Mouse (Mus musculus): Measurements from ENCODE around the gene Gm20661. TPM values are rescaled to one million over a fixed set of nuclear protein-coding genes. Genes with fewer than 3 reads are reported as not detected.

The Gm20661 gene
- polyA plus RNA-seq, 1 experiment = not detected

DNA sequence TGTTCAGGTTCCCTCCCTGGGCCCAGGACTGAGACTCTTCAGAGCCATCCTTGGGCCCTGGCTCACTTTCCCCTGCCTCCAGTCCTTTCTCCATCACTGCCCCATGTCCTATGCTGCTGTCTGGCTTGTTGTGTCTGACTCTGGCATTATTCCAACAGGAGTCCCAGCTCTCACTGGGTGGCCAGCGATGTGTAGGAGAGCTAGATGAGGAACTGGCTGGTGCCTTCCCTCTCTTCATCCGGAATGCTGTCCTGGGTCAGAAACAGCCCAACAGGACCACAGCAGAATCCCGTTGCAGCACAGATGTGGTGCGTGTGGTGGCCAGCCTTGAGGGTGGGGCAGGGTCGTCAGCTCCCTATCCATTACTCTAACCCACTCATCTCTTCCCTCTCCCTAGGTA, 12.5 kb upstream of the Gm20661 start:
- no peaks in the 10 kb centered on the region for H3K79me3 ChIP-seq (ENCODE audit: low read depth)
- TF ChIP-seq FOSL1 (IDR thresholded peaks at IDR 0.05; ENCODE audit: insufficient read depth, low read length, poor library complexity, severe bottlenecking) (no peak), USF1 (IDR thresholded peaks at IDR 0.05; ENCODE audit: low read depth) (no peak), MAX (IDR thresholded peaks at IDR 0.05) (no peak), CTCF (IDR thresholded peaks at IDR 0.05; ENCODE audit: control insufficient read depth, insufficient read depth, insufficient read length) (no peak), CEBPB (IDR thresholded peaks at IDR 0.05; ENCODE audit: low read depth) (no peak), MYOD1 (IDR thresholded peaks at IDR 0.05; ENCODE audit: control insufficient read depth, insufficient read length, low read depth) (no peak), MYOG (IDR thresholded peaks at IDR 0.05; ENCODE audit: control insufficient read depth, extremely low read depth, insufficient read length) (no peak)
- H3ac ChIP-seq (ENCODE audit: control insufficient read depth, insufficient read length, low read depth) = no peak overlapping the region
- H3K27me3 ChIP-seq (ENCODE audit: control insufficient read depth, insufficient read depth, insufficient read length) = no peaks in the 10 kb centered on the region
- H3K36me3 ChIP-seq (ENCODE audit: control insufficient read depth, insufficient read depth) = peaks cover 10% of the 10 kb centered on the region
- no peak overlapping the region for H3K4me3 ChIP-seq (ENCODE audit: insufficient read depth, poor library complexity, severe bottlenecking)
- H3K79me2 ChIP-seq (ENCODE audit: control insufficient read depth, insufficient read depth) = no peaks in the 10 kb centered on the region

DNA sequence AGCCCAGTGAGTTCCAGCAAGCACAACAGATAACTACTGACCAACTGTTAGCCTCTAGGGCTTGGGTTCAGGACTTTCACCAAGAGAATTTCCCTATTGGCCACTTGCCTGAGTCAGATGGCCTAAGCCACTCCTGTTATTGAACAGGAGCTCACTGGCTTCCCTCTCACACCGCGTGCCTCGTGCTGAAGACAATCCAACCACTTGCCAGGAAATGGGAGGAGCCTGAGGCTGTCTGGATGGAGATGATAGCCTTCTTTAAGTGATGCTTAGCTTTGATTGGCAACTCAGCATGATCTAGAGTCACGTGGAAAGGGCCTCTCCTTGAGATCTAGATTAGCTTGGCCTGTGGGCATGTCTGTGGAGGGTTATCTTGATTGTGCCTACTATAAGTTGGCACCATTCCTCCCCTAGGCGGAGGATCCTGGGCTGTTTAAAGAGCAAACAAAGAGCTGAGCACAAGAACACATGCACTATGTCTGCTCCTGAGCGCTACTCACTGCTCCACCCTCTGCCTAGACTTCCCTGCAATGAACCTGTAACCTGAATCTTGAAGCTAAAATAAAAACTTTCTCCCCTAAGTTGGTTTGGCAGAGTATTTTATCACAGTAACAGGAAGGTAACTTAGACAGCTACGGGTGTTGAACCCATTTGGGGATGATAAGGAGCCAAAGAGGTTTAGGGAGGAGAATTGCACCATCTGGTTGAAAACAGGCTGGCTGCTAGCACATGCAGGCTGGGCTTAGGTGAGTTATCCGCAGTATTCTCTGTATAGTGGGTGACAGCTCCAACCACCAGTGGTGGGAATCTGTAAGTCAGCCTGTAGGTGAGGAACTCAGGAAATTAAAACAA, 10.9 kb upstream of the Gm20661 start:
- Histone ChIP-seq H3K27me3 (ENCODE audit: control insufficient read depth, insufficient read depth, insufficient read length) (no peaks in the 10 kb centered on the region), H3K4me3 (ENCODE audit: insufficient read depth, poor library complexity, severe bottlenecking) (no peak overlapping the region), H3K79me2 (ENCODE audit: control insufficient read depth, insufficient read depth) (no peaks in the 10 kb centered on the region), H3K79me3 (ENCODE audit: low read depth) (no peaks in the 10 kb centered on the region), H3K36me3 (ENCODE audit: control insufficient read depth, insufficient read depth) (peaks cover 10% of the 10 kb centered on the region), H3ac (ENCODE audit: control insufficient read depth, insufficient read length, low read depth) (no peak overlapping the region)
- no peak for TF ChIP-seq MAX (IDR thresholded peaks at IDR 0.05)
- no peak for TF ChIP-seq FOSL1 (IDR thresholded peaks at IDR 0.05; ENCODE audit: insufficient read depth, low read length, poor library complexity, severe bottlenecking)
- no peak for TF ChIP-seq USF1 (IDR thresholded peaks at IDR 0.05; ENCODE audit: low read depth)
- TF ChIP-seq MYOG (IDR thresholded peaks at IDR 0.05; ENCODE audit: control insufficient read depth, extremely low read depth, insufficient read length) = no peak
- TF ChIP-seq CEBPB (IDR thresholded peaks at IDR 0.05; ENCODE audit: low read depth) = no peak

DNA sequence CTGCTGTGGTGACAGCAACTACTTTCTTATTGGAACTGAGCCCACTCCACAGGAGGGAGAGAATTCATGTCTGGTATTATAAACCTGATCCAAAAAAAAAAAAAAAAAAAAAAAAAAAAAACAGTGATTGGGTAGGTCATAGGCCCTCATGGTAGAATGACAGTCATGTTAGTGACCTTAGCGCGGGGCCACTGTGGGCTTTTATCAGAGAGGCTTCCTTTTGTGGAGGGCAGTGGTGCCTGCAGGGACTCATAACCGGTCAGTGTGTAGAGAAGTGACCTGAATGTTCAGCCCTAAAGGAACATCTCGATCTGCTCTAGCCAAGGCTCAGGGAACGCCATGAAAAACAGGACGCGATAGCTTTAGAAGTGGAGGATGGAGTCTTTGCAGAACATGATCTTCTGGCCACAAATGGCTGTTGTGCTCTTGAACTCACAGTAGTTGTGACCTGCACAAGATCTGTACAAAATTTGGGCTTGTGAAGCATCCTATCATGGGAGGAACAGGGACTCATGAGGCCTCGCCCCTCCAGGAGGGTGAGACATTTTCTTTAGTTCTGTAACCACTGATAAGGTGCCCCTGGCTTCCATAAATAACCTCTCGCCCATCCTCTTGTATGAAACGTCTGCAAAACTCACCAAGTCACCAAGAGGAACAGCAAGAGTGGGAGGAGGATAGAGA, 8.2 kb upstream of the Gm20661 start:
- no peaks in the 10 kb centered on the region for H3K79me3 ChIP-seq (ENCODE audit: low read depth)
- no peak for TF ChIP-seq CEBPB (IDR thresholded peaks at IDR 0.05; ENCODE audit: low read depth)
- no peak for TF ChIP-seq MYOD1 (IDR thresholded peaks at IDR 0.05; ENCODE audit: control insufficient read depth, insufficient read length, low read depth)
- no peak for TF ChIP-seq CTCF (IDR thresholded peaks at IDR 0.05; ENCODE audit: control insufficient read depth, insufficient read depth, insufficient read length)
- no peak for TF ChIP-seq MAX (IDR thresholded peaks at IDR 0.05)
- no peak for TF ChIP-seq FOSL1 (IDR thresholded peaks at IDR 0.05; ENCODE audit: insufficient read depth, low read length, poor library complexity, severe bottlenecking)
- TF ChIP-seq USF1 (IDR thresholded peaks at IDR 0.05; ENCODE audit: low read depth) = no peak
- TF ChIP-seq MYOG (IDR thresholded peaks at IDR 0.05; ENCODE audit: control insufficient read depth, extremely low read depth, insufficient read length) = no peak

DNA sequence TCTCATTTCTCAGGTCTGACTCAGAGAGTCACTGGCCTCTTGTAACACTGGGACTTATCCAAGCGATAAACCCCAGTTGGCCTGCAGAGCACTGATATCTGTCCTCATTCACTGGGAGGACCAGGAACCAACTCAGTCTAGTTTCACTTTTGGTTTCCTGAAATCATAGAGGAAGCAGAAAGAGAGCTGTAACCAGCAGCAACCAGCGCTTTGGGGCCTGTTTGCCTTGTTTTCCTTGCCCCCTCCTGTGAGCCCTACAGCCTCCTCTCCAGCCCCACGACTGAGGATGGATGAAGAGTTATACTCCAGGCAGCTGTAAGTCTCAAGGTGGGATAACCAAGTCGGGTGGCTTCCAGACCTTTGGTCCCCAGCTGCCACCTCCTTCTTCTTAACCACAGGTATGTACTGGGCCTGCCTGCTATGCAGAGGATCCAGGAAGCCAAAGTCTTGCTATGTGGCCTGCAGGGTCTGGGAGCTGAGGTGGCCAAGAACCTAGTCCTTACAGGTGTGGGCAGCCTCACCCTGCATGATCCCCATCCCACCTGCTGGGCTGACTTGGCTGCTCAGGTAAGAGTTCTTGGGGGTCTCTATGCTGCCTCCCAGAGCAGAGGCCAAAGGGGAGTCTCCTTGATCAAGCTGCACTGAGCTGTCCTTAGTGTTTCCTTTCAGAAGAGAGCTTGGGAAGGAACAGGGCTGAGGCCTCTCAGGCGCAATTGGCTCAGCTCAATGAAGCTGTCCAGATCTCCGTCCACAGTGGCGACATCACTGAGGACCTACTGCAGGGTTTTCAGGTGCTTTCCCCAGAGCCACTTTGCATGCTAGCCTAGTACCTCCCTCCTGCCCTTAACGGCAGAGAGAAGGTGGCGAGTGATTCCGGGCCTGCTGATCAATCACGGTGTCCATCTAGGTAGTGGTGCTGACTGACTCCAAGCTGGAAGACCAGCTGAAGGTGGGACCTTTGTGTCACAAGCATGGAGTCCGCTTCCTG, 7.2 kb upstream of the Gm20661 start, which contains the start of gene Uba7:
Gene Uba7, plus strand, starts transcription at position 107 of the 988 bp plus-strand sequence.
- H3K36me3 ChIP-seq (ENCODE audit: control insufficient read depth, insufficient read depth) = peaks cover 6% of the 10 kb centered on the region
- H3ac ChIP-seq (ENCODE audit: control insufficient read depth, insufficient read length, low read depth) = no peak within 1 kb of the TSS
- no peaks in the 10 kb centered on the region for H3K27me3 ChIP-seq (ENCODE audit: control insufficient read depth, insufficient read depth, insufficient read length)
- no peak within 1 kb of the TSS for H3K4me3 ChIP-seq (ENCODE audit: insufficient read depth, poor library complexity, severe bottlenecking)
- TF ChIP-seq USF1 (IDR thresholded peaks at IDR 0.05; ENCODE audit: low read depth) (no peak), FOSL1 (IDR thresholded peaks at IDR 0.05; ENCODE audit: insufficient read depth, low read length, poor library complexity, severe bottlenecking) (no peak), CTCF (IDR thresholded peaks at IDR 0.05; ENCODE audit: control insufficient read depth, insufficient read depth, insufficient read length) (no peak), MYOG (IDR thresholded peaks at IDR 0.05; ENCODE audit: control insufficient read depth, extremely low read depth, insufficient read length) (no peak), MYOD1 (IDR thresholded peaks at IDR 0.05; ENCODE audit: control insufficient read depth, insufficient read length, low read depth) (no peak), CEBPB (IDR thresholded peaks at IDR 0.05; ENCODE audit: low read depth) (no peak), MAX (IDR thresholded peaks at IDR 0.05) (no peak)
- no peaks in the 10 kb centered on the region for H3K79me2 ChIP-seq (ENCODE audit: control insufficient read depth, insufficient read depth)
- no peaks in the 10 kb centered on the region for H3K79me3 ChIP-seq (ENCODE audit: low read depth)

More for the DNA sequence above, 8.2 kb upstream of the Gm20661 start:
- Histone ChIP-seq H3K79me2 (ENCODE audit: control insufficient read depth, insufficient read depth) (no peaks in the 10 kb centered on the region), H3K36me3 (ENCODE audit: control insufficient read depth, insufficient read depth) (peaks cover 10% of the 10 kb centered on the region), H3K27me3 (ENCODE audit: control insufficient read depth, insufficient read depth, insufficient read length) (no peaks in the 10 kb centered on the region), H3K4me3 (ENCODE audit: insufficient read depth, poor library complexity, severe bottlenecking) (no peak overlapping the region), H3ac (ENCODE audit: control insufficient read depth, insufficient read length, low read depth) (no peak overlapping the region)

DNA sequence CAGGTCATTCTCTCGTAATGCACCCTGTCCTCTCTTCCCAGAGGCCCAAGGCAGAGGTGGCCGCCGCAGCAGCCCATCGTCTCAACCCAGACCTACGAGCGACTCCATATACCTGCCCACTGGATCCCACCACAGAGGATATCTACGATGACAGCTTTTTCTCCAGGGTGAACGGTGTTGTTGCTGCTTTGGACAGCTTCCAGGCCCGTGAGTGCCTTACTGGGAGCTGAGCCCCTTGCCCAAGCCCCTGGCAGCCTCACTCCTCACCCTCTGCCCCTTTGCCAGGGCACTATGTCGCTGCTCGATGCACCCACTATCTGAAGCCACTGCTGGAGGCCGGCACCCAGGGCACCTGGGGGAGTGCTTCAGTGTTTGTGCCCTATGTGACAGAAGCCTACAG, 4.0 kb upstream of the Gm20661 start:
- Histone ChIP-seq H3K4me3 (ENCODE audit: insufficient read depth, poor library complexity, severe bottlenecking) (no peak overlapping the region), H3K27me3 (ENCODE audit: control insufficient read depth, insufficient read depth, insufficient read length) (no peaks in the 10 kb centered on the region), H3K79me2 (ENCODE audit: control insufficient read depth, insufficient read depth) (no peaks in the 10 kb centered on the region), H3K79me3 (ENCODE audit: low read depth) (no peaks in the 10 kb centered on the region), H3K36me3 (ENCODE audit: control insufficient read depth, insufficient read depth) (no peaks in the 10 kb centered on the region), H3ac (ENCODE audit: control insufficient read depth, insufficient read length, low read depth) (no peak overlapping the region)
- no peak for TF ChIP-seq CEBPB (IDR thresholded peaks at IDR 0.05; ENCODE audit: low read depth)
- no peak for TF ChIP-seq MYOG (IDR thresholded peaks at IDR 0.05; ENCODE audit: control insufficient read depth, extremely low read depth, insufficient read length)
- TF ChIP-seq MAX (IDR thresholded peaks at IDR 0.05) = no peak
- TF ChIP-seq MYOD1 (IDR thresholded peaks at IDR 0.05; ENCODE audit: control insufficient read depth, insufficient read length, low read depth) = no peak
